Mouse (Mus musculus) E14TG2a.4 (cell line): ENCODE results near the gene Tnr.

Experiments used
- CTCF ChIP-seq: conservative IDR thresholded peaks from 2 replicates; pipeline ENCODE4 v1.5.1; 2014; ENCODE audit warnings: low read length
- NANOG ChIP-seq: IDR thresholded peaks from 2 replicates; pipeline ENCODE4 v1.6.1; 2014; ENCODE audit warnings: borderline replicate concordance, low read length, mixed read lengths
- POU5F1 ChIP-seq: IDR thresholded peaks from 2 replicates; pipeline ENCODE4 v1.6.1; 2014; ENCODE audit warnings: low read length, borderline replicate concordance

- TF ChIP-seq CTCF (no peak), NANOG (no peak), POU5F1 (no peak)
Measured at GRCm38 (mm10) chr1:159814348-159814747, 290.8 kb downstream of the Tnr start.
